ENCODE assay signal across 17 mouse cellular contexts in genomic region chr12:21320317-21320716, GRCm38 (mm10). TPM values are rescaled to one million over a fixed set of nuclear protein-coding genes. Genes with fewer than 3 reads are reported as not detected.
DNase-seq lines count a peak whose midpoint lies in the region; ATAC-seq and TF ChIP-seq lines count a peak whose summit lies in the region.
"Had no signal": no experiment of that assay in that cellular context is flagged by ENCODE, and none has a peak within 500 bp of the region (broad histone marks: within the 10 kb centered on the region; RNA-seq: fewer than 3 reads in every experiment).

No protein-coding gene starts in this region.

- no peak overlapping the region for H3K27ac ChIP-seq in hindbrain, embryonic 16.5 days (ENCODE audit: low read depth, low read length)
- no peak overlapping the region for H3K27ac ChIP-seq in hindbrain, embryonic 11.5 days (ENCODE audit: low read depth, low read length)
- peak overlapping the region; percentile 75 for H3K27ac ChIP-seq in liver, adult 2 months (replicated peaks; ENCODE audit: insufficient read depth, low read depth, low read length)
- H3K27ac ChIP-seq: forebrain, embryonic 13.5 days; heart, embryonic 13.5 days; limb, embryonic 10.5 days; liver, embryonic 15.5 days; neural tube, embryonic 12.5 days had no signal

- H3K9ac ChIP-seq in hindbrain, embryonic 16.5 days (ENCODE audit: low read depth, low read length): 0 out of 2 replicates have a peak overlapping the region, but pooled peaks have one; percentile 39
- H3K9ac ChIP-seq in hindbrain, embryonic 11.5 days (ENCODE audit: low read depth, low read length): no peak overlapping the region
- H3K9ac ChIP-seq in liver, adult 2 months (ENCODE audit: low read depth, low read length): peak overlapping the region; percentile 33; the same call in 1 of the 2 replicates
- H3K9ac ChIP-seq: forebrain, embryonic 13.5 days; heart, embryonic 13.5 days; liver, embryonic 15.5 days; neural tube, embryonic 12.5 days had no signal

- peaks cover 9% of the 10 kb centered on the region for H3K4me1 ChIP-seq in hindbrain, embryonic 16.5 days (ENCODE audit: control insufficient read depth, insufficient read depth, low read depth, low read length)
- H3K4me1 ChIP-seq in hindbrain, embryonic 11.5 days (replicated peaks; ENCODE audit: control insufficient read depth, insufficient read depth, low read length): no peaks in the 10 kb centered on the region; the same call in 1 of the 2 replicates
- peaks cover 27% of the 10 kb centered on the region for H3K4me1 ChIP-seq in liver, adult 2 months (ENCODE audit: control insufficient read depth, insufficient read depth, low read length)

- H3K9me3 ChIP-seq in hindbrain, embryonic 16.5 days (ENCODE audit: control insufficient read depth, low read length): no peaks in the 10 kb centered on the region
- H3K9me3 ChIP-seq in hindbrain, embryonic 11.5 days (ENCODE audit: control insufficient read depth, low read length): no peaks in the 10 kb centered on the region
- H3K9me3 ChIP-seq: forebrain, embryonic 13.5 days; heart, embryonic 13.5 days; limb, embryonic 10.5 days; liver, embryonic 15.5 days; megakaryocyte, embryonic 14.5 days; neural tube, embryonic 12.5 days had no signal

- 88% methylated on average over 4 of the region's 4 CpGs for WGBS in hindbrain, embryonic 16.5 days
- 93% methylated on average over 4 of the region's 4 CpGs for WGBS in hindbrain, embryonic 11.5 days
- WGBS in liver, adult 2 months: 43% methylated on average over 4 of the region's 4 CpGs

- no peak overlapping the region for H3K4me3 ChIP-seq in hindbrain, embryonic 16.5 days (ENCODE audit: low read length)
- no peak overlapping the region for H3K4me3 ChIP-seq in hindbrain, embryonic 11.5 days (ENCODE audit: low read depth, low read length)
- H3K4me3 ChIP-seq in liver, adult 2 months (ENCODE audit: insufficient read depth, low read depth, low read length): no peak overlapping the region
- H3K4me3 ChIP-seq: forebrain, embryonic 13.5 days; heart, embryonic 13.5 days; limb, embryonic 10.5 days; liver, embryonic 15.5 days; megakaryocyte, embryonic 14.5 days; neural tube, embryonic 12.5 days had no signal

- H3K4me2 ChIP-seq in hindbrain, embryonic 16.5 days (ENCODE audit: low read length): no peak overlapping the region
- H3K4me2 ChIP-seq in hindbrain, embryonic 11.5 days (replicated peaks; ENCODE audit: low read depth, low read length): no peak overlapping the region
- H3K4me2 ChIP-seq: forebrain, embryonic 13.5 days; heart, embryonic 13.5 days; liver, embryonic 15.5 days; neural tube, embryonic 12.5 days had no signal

- no peak for TF ChIP-seq CTCF in liver, adult 2 months (IDR thresholded peaks at IDR 0.05; ENCODE audit: low read depth, low read length)

- TF ChIP-seq POLR2A in liver, adult 2 months (IDR thresholded peaks at IDR 0.05; ENCODE audit: extremely low read depth, insufficient read depth, low read length): no peak

- peaks cover 11% of the 10 kb centered on the region for H3K36me3 ChIP-seq in hindbrain, embryonic 16.5 days (ENCODE audit: control insufficient read depth, insufficient read depth, low read length)
- H3K36me3 ChIP-seq in hindbrain, embryonic 11.5 days (ENCODE audit: control insufficient read depth, insufficient read depth, low read length): peaks cover 5% of the 10 kb centered on the region; the same call in 1 of the 2 replicates
- H3K36me3 ChIP-seq in liver, adult 2 months (ENCODE audit: control insufficient read depth, insufficient read depth, low read length): peaks cover 18% of the 10 kb centered on the region; the same call in 1 of the 2 replicates

- no peaks in the 10 kb centered on the region for H3K27me3 ChIP-seq in hindbrain, embryonic 16.5 days (replicated peaks; ENCODE audit: control insufficient read depth, insufficient read depth, low read length)
- no peaks in the 10 kb centered on the region for H3K27me3 ChIP-seq in hindbrain, embryonic 11.5 days (ENCODE audit: control insufficient read depth, insufficient read depth, low read length)
- H3K27me3 ChIP-seq in liver, adult 2 months (ENCODE audit: control insufficient read depth, insufficient read depth, low read length): no peaks in the 10 kb centered on the region
- H3K27me3 ChIP-seq: forebrain, embryonic 13.5 days; heart, embryonic 13.5 days; liver, embryonic 15.5 days; megakaryocyte, embryonic 14.5 days; neural tube, embryonic 12.5 days had no signal

- no peaks in the 10 kb centered on the region for H3K79me2 ChIP-seq in liver, adult 2 months (ENCODE audit: control insufficient read depth, insufficient read depth, low read length)

- ATAC-seq in hindbrain, embryonic 16.5 days: no peak
- no peak for ATAC-seq in hindbrain, embryonic 11.5 days (ENCODE audit: low FRiP score)
- ATAC-seq in inflammation-experienced regulatory T-cells, adult 6 months: no peak
- ATAC-seq: forebrain, embryonic 13.5 days; intestine, embryonic 16.5 days had no signal

- DNase-seq in hindbrain, embryonic 11.5 days (ENCODE audit: low spot score): no peak
- DNase-seq in liver, adult 2 months (ENCODE audit: extremely low read depth, low read depth, low spot score): peak; percentile 85
- DNase-seq in liver: no peak
- DNase-seq in cerebellum, postnatal 10 days: peak; percentile 70 to 83
- peak; percentile 32 for DNase-seq in lung, postnatal 14 days
- DNase-seq in heart, postnatal 4 days: no peak
- DNase-seq: B cell, adult 2 months; thymus, postnatal 4 days had no signal

RNA-seq across cellular contexts. Expression of gene Iah1, which starts 4.1 kb away (rescaled TPM):
- 31.3 and 33.0 TPM in 2 replicates for polyA plus RNA-seq in hindbrain, embryonic 16.5 days (2015; fragmentation: Nextera tagmentation; extraction: Ambion mirVana)
- 48.2 and 50.4 TPM in 2 replicates for polyA plus RNA-seq in hindbrain, embryonic 11.5 days (2014; fragmentation: Nextera tagmentation; extraction: Ambion mirVana)
- 258 and 346 TPM in 2 replicates for total RNA-seq in liver, adult 2 months (2014; rRNA removed)
- 330 and 339 TPM in 2 replicates for polyA plus RNA-seq in liver, adult 2 months (2012; rRNA removed)
- 10 to 100 TPM; 43.6 to 48.9 (median 46.6) TPM for polyA plus RNA-seq in inflammation-experienced regulatory T-cells, adult 6 months (2017; shearing (Covaris generic))
- total RNA-seq in heart, postnatal 4 days (2021): 10 to 100 TPM; 22.8 to 25.9 TPM

RNA-seq across cellular contexts. Expression of gene Itgb1bp1, which starts 34.2 kb away (rescaled TPM):
- 35.0 and 37.0 TPM in 2 replicates for polyA plus RNA-seq in hindbrain, embryonic 16.5 days (2015; fragmentation: Nextera tagmentation; extraction: Ambion mirVana)
- polyA plus RNA-seq in hindbrain, embryonic 11.5 days (2014; fragmentation: Nextera tagmentation; extraction: Ambion mirVana): 45.5 and 47.6 TPM in 2 replicates
- 17.3 and 26.4 TPM in 2 replicates for total RNA-seq in liver, adult 2 months (2014; rRNA removed)
- 7.0 and 8.3 TPM in 2 replicates for polyA plus RNA-seq in liver, adult 2 months (2012; rRNA removed)
- polyA plus RNA-seq in inflammation-experienced regulatory T-cells, adult 6 months (2017; shearing (Covaris generic)): 100 to 1,000 TPM in 1 of 3 experiments, 10 to 100 TPM in 2; 70.2 to 102 (median 87.2) TPM
- total RNA-seq in heart, postnatal 4 days (2021): 10 to 100 TPM; 36.6 to 40.2 TPM

RNA-seq across cellular contexts. Expression of gene Cpsf3, which starts 35.1 kb away (rescaled TPM):
- 82.8 and 86.1 TPM in 2 replicates for polyA plus RNA-seq in hindbrain, embryonic 16.5 days (2015; fragmentation: Nextera tagmentation; extraction: Ambion mirVana)
- polyA plus RNA-seq in hindbrain, embryonic 11.5 days (2014; fragmentation: Nextera tagmentation; extraction: Ambion mirVana): 125 and 140 TPM in 2 replicates
- 28.7 and 34.1 TPM in 2 replicates for total RNA-seq in liver, adult 2 months (2014; rRNA removed)
- 14.7 and 16.1 TPM in 2 replicates for polyA plus RNA-seq in liver, adult 2 months (2012; rRNA removed)
- 100 to 1,000 TPM; 105 to 138 (median 128) TPM for polyA plus RNA-seq in inflammation-experienced regulatory T-cells, adult 6 months (2017; shearing (Covaris generic))
- total RNA-seq in heart, postnatal 4 days (2021): 10 to 100 TPM; 42.4 to 43.7 TPM

RNA-seq across cellular contexts. Expression of gene Adam17, which starts 53.1 kb away (rescaled TPM):
- polyA plus RNA-seq in hindbrain, embryonic 16.5 days (2015; fragmentation: Nextera tagmentation; extraction: Ambion mirVana): 17.0 and 20.6 TPM in 2 replicates
- 37.5 and 38.2 TPM in 2 replicates for polyA plus RNA-seq in hindbrain, embryonic 11.5 days (2014; fragmentation: Nextera tagmentation; extraction: Ambion mirVana)
- 14.7 and 16.7 TPM in 2 replicates for total RNA-seq in liver, adult 2 months (2014; rRNA removed)
- polyA plus RNA-seq in liver, adult 2 months (2012; rRNA removed): 9.5 and 10.5 TPM in 2 replicates
- 10 to 100 TPM; 47.3 to 68.0 (median 67.7) TPM for polyA plus RNA-seq in inflammation-experienced regulatory T-cells, adult 6 months (2017; shearing (Covaris generic))
- 10 to 100 TPM; 40.0 to 40.2 TPM for total RNA-seq in heart, postnatal 4 days (2021)

Comparison
In these comparisons a context has a peak if more than half of its experiments do, and no peak if none do; other contexts are left out.
1. DNase-seq: peak in liver, adult 2 months (single experiment), cerebellum, postnatal 10 days (2 of 2) and lung, postnatal 14 days (single experiment); none in hindbrain, embryonic 11.5 days (single experiment), liver (single experiment) and heart, postnatal 4 days (single experiment).